Mouse (Mus musculus) thymus, postnatal 4 days (tissue): ENCODE data around the gene Clstn2.

Experiments
- DNase-seq: peaks from one replicate; pipeline ENCODE4 v3.0.0; 2021

The Clstn2 gene

DNA sequence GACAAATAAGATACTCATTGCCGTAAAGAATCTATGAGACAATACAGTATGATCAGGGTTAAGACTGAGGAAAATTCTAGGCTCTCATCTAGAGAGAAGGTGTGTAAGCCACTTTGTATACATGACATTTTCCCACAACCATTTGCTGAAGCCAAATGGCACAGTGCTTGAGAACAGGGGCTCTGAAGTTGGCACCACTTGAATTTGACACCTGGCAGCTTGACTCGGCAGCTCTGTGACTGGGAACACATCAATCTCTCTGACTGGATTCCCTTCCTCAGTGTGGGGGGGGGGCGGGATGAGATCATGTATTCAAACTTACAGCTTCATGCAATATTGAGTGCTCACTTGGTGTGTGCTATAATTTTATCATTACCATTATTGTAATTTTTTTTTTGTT, 499.7 kb downstream of the Clstn2 start:
- DNase-seq: no peak

GRCm38 (mm10) chr9:97532536-97532935, 500.4 kb downstream of the Clstn2 start:
- DNase-seq: no peak

- no peak for DNase-seq
Observed at GRCm38 (mm10) chr9:97527926-97528325, 505.1 kb downstream of the Clstn2 start.

DNA sequence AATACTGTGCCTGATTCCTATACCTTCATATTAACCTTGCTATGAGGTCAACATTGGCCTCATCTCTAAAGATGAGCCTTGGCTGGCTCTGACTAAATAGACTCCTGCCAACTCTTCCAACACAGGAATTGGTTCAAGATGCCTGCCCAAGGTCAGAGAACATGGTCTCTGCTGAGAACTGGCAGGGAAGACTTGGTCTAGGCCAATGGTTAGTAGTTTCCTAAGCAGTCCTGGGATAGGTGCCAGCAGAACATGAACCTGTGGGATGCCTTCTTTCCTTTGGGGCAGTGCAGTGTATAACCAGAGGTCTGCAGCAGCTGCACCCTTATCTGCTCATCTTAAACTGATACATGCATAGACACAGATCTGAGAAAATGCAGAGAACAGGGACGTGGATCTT, 505.7 kb downstream of the Clstn2 start:
- no peak for DNase-seq

- no peak for DNase-seq
Observed at GRCm38 (mm10) chr9:97525563-97525962, 507.4 kb downstream of the Clstn2 start.

DNA sequence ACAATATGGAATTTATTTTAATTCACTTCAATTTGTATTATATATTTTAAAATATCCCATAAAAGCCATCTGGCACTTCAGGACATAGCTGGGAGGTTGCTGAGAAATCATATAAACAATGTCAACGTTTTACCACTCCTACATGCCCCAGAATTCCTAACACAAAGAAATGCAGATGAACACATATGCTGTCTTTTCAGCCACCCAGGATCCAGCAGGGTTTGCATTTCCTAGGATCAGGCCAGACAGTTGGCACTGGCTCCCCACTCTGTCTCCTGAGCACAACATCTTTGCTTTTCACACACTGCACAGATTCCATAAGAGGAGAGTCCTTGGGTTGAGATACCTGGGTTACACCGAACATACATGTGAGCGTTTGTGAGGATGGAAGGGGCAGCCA, 508.1 kb downstream of the Clstn2 start:
- no peak for DNase-seq

DNA sequence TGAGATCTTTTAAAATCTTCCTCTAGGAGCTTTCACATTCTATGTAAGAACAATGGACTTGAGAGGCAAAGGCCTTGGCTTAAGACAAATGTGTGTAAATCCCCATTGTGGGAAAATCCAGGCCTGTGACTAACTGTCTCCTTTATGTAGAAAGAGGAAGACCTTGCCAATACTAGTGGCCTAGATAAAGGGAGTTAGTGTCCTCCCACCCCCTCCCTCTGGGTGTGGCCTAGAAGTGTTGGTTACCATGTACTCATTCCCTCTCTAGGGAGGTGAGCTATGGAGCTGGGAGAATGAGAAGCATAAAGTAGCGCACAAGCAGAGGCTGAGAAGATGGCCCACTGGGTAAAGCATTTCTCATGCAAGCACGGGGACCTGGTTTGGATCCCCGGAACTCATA, 512.2 kb downstream of the Clstn2 start:
- DNase-seq: no peak

DNA sequence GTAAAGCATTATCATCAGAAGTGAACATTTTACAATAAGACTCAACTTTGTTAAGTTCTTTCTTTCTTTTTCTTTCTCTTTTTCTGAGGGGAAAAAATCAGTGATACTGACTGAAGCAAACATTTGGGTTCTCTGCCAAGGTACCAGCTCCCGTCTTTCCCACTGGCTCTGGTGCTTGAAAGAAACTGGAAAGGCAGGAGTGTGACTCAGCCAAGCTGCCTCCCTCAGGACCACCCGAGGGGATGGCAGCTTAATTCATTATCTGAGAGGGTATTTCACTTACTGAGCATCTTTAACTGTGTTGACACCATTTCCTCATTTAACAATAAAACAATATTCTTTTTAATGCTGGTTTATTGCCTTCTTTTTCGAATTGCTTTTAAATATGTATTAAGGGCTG, 516.0 kb downstream of the Clstn2 start:
- no peak for DNase-seq

- DNase-seq: no peak
Observed at GRCm38 (mm10) chr9:97514639-97515038, 518.3 kb downstream of the Clstn2 start.

DNA sequence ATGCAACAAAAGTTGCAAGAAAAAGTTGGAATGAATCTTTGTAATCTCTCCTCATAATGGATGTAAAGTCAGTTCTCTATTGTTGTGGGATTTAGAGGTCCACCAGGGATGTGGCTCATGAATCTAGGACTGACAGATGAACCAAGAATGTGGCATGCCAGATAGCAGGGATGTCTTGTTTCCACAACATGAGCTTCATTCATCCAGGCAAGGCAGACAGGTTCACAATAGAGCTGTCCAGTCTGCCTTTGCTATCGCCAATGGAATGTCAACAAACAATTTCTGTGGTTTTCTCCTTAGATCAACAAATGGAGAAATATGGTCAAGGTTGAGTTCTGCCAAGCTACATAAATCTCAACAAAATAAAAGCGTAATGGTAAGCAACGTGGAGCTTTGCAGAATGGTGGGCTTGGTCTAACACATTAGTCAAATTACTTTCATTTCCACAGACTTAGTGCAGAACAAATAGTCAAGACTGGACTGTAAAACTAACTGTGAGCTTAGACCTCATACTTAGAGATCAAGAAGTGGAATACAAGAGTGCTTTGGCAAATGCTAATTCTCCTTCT, 520.6 kb downstream of the Clstn2 start:
- DNase-seq: no peak

GRCm38 (mm10) chr9:97501416-97501815, 531.6 kb downstream of the Clstn2 start:
- no peak for DNase-seq

DNA sequence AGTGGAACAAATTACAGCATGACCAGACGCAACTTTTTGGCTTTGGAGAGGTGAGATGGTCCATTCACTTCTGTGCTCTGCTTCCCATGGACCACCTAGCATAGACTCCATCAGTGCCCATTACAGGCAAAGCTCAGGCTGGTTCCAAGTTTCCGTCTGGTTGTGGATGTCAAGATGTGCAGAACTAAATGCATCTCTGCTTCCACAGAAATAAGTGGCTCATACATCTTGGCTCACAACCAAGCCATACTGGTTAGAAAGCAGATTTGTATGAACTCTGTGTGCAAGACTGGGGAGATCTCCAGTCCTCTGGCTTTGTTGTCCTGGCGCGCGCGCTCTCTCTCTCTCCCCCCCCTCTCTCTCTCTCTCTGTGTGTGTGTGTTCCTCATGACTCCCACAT, 537.9 kb downstream of the Clstn2 start:
- no peak for DNase-seq

DNA sequence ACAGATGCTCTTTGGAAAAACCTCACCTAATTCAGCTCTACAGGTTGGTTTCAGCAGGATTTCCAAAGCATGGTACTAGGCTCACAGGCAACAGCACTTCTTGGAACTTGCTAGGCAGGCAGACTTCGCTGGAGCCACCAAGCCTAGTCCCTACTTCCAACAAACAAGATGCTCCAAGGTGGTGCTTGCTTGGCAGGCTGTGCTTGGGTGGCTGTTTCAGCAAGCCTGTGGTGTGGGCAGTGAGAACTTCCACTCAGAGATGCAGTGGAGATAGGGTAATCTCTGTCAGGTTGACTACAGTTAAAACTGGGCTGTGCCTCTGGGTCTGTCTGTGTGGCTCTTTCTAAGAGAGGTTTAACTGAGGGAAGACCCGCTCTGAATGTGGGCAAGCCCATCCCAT, 541.4 kb downstream of the Clstn2 start:
- no peak for DNase-seq

- no peak for DNase-seq
Observed at GRCm38 (mm10) chr9:97490591-97491176, 542.3 kb downstream of the Clstn2 start.

- DNase-seq: no peak
Observed at GRCm38 (mm10) chr9:97486826-97487225, 546.2 kb downstream of the Clstn2 start.

DNA sequence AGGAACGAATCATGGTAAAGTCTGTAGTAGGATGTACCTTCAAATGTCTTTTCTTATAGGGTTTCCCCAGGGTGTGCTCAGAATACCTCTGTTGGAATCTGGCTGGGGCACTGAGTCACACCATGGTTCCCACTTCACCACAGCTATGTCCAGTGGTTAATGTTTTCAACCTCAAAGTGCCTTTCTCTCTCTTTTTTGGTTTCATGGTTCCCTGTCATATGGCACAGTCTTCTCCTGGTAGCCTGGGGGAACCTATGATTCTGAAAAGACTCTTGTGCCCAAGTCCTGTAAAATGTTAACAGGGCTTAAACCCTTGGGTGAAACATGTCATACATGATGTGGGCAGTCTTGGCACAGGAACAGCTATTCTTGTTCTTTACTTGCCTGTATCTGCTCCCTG, 551.8 kb downstream of the Clstn2 start:
- DNase-seq: no peak

GRCm38 (mm10) chr9:97476961-97477360, 556.0 kb downstream of the Clstn2 start:
- no peak for DNase-seq

- no peak for DNase-seq
Observed at GRCm38 (mm10) chr9:97476456-97476855, 556.5 kb downstream of the Clstn2 start.

- DNase-seq: no peak
Observed at GRCm38 (mm10) chr9:97474896-97475295, 558.1 kb downstream of the Clstn2 start.

DNA sequence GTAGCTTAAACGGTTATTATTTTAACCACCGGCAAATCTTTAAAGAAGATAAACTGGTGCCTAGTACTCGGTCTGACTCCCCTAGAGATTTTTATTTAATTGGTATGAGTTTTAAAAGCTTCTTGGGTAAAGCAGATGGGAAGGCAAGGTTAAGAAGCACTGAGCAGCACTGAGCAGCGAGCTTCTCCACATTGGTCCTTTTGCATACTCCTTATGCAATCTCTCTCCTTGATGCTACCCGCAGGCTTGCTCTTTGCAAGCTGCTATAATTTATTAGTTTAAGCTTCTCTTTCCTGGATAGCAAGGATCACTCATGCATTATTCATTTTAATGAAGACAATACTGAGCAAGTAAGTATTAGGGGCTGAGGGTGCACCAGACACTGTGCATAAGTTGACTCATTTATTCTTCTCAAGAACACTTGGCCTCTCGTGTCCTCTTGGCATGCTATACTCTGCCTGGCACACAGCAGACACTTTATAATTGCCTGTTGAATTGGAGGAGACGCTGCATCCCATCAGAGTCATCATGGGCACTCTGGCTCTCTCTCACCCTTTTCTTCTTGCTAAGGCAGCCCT, 561.9 kb downstream of the Clstn2 start:
- no peak for DNase-seq

DNA sequence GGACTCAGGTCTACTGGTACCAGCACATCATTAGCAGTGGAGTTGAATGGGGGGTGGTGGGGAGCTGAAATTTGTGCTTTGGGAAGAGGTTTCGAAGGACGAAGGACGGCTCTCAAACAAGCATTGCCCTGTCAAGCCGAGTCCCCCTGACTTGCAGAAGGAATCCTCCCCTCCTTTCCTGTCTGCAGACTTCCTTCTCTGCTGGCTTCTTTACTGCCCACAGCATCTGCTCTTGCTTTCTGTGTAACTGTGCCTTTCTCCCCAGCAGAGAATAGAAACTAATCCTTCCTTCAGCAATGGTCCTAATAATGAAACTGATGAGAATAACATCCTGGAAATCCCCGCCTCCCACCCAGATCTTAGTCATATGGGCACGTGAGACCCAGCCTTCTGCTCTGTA, 572.5 kb downstream of the Clstn2 start:
- no peak for DNase-seq

GRCm38 (mm10) chr9:97459745-97460144, 573.2 kb downstream of the Clstn2 start:
- no peak for DNase-seq

DNA sequence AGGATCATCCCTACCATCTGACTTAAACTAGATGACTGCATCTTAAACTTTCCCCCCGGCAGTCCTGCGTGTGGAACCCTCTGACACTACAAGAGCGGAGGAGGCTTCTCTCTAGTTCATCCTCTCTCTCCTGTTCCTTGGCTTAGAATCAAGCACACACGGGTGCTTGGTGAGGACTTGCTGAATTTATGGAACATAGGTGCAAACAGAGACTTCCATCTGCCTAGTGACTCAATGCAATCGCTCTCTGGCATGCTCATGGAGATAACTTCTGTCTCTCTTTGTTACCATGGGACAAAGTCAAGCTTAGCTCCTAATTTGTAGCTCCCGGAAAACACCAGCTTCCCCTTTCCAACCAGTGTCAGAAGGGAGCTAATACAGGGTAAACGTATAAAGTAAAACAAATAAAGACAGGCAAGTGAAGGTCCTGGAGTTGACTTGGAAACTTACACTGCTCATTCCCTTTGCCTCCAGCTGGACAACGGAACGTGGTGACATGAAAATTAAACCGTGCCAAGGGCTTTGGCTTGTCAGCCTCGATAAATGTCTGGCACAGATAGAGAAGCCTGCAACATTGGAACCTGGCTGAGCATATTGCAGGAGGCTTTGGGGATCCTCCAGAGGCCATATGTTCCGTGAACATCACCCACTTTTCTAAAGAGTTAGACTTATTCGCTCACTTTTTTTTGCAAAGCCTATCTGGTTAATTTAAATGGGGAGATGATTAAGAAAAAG, 583.5 kb downstream of the Clstn2 start:
- no peak for DNase-seq
